Mouse (Mus musculus): ENCODE results near the gene Osbpl5.

- TF ChIP-seq CTCF (IDR thresholded peaks at IDR 0.05; ENCODE audit: low read depth) = no peak
- no peak for TF ChIP-seq EP300 (IDR thresholded peaks at IDR 0.05; ENCODE audit: low read depth)
These were observed 32.9 kb downstream of the Osbpl5 start for GRCm38 (mm10) chr7:143723841-143724240.

Data from liver, postnatal 0 days (tissue).